Mouse (Mus musculus) neural tube, embryonic 10.5 days (tissue): ENCODE results near the gene Fbrsl1.

ENCODE experiments used
- DNase-seq: peaks from one replicate; pipeline ENCODE4 v3.0.0-alpha.2; 2017; ENCODE audit warnings: low spot score; ENCODE audit errors: extremely low spot score

Fbrsl1 gene

DNA sequence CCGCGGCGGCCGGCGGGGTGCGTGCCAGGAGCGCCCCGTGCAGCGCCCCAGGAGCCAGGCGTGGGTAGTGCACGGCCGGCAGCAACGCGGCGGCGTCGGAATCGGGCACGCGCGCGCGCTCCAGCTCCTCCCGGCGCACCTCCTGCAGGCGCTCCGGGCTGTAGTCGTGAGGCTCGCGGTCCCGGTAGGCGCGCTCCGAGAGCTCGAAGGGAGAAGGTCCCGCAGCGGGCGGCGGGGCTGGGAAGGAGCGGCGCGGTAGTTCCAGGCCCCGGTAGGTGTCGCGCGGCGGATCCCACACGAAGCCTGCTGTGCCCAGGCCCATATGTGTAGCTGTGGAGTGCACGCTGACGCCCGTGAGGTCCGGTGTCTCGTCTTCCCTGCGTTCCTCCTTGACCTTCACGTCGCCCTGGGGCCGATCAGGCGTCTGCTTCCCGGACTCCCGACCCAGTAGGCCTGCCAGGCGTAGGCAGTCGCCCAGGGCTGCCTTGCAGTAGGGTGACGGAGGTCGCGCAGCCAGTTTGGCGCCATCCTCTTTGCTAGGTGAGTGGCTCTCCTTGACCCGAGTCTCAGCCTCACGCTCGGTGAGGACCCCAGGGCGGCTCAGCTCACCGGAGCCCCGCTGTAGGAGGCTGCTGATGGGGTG is 85.0 kb downstream of the Fbrsl1 start:
- peak; percentile 84 for DNase-seq

DNA sequence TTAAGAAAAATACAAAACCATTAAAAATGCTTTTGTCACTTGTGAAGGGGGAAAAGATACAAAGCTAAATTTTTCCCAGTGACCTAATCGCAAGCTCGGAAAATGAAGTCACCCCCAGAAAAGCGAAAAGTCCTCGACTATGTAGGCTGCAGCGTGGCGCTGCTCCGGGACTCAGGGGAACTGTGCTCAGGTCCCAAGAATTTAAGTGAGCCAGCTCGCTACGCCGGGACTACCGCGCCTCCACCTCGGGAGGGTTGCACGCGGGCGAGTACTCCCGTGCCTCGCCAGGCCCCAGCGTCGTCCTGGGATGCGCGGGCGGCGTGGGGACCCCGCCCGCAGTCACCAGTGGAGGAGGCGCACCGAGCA is 85.5 kb downstream of the Fbrsl1 start:
- DNase-seq = no peak

DNA sequence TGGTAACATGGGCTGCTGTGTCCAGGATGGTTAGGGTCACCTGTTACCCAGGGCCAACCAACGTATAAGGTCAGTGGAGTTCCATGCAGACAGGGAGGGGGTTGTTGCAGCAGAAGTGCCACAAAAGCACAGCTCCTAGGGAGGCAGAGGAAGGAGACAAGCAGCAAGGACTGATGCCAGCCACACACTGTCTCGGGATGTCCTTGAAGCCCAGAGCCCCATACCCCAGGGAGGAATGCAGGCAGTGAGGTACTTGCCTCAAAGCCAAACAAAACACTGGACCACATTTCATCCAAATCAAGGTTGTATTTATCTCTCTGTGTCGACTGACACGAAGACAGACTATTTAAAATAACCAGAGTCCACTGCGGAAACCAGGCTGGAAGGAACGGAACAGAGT is 86.8 kb downstream of the Fbrsl1 start:
- DNase-seq = no peak

DNA sequence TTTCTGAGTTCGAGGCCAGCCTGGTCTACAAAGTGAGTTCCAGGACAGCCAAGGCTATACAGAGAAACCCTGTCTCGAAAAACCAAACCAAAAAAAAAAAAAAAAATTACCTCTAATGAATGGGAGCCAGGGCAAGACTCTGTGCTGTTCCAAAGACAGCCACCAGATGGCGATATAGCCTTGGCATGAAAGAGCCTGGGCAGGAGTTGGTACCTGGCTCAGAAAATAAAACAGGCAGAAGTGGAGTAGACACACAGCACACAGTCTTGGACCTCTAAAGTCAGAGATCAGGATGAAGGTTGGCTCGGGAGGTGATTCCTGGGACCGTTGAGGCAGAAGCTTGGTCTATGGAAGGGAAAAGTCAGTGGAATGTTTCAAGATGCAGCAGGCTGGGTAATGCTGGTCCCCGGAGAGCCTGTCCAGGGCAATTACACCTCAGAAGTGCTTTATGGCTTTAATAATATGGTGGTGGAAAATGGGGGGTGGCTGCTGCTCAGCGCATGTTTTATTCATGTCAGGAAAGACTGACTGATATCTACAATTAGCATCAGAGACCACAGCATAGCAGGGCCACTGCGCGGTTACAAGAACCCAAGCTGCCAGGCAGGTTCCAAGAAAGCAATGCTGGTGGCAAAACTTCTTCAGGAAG is 90.6 kb downstream of the Fbrsl1 start:
- DNase-seq = peak; percentile 90

DNA sequence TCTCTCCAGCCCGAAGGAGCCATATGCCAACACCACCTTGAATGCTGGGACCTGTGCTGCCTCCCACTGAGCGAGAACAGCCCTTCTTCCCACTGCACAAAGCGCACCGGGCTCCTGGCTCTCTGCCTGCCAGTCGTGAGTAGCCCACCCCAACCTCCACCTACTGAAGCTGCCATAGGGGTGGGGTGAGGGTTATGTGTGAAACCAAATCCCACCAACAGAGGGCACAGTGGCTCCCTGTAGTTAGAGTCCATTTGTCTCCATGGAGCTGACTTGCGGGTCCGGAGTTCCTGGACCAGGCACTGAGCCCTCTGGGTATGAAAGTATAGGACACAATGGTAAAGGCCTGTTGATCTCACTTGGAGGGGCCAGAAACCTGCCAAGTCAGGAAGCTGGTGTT is 93.6 kb downstream of the Fbrsl1 start:
- DNase-seq = peak; percentile 40

DNA sequence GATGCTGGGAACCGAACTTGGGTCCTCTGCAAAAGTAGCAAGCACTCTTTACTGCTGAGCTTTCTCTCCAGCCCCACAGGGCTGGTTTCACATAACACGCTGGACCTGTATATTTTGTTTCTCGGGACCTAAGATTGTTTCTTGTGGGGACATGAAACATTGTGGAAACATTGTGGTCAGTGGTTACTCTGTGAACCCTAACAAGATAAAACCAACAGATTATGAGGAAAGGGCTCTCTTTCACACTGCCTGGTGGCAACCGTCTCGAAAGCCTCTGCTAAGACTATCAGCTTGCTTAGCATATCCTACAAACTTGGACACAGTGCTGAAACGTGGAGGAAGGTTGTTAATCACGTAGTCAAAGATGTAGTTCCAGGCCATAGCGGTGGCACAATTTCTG is 101.3 kb downstream of the Fbrsl1 start:
- DNase-seq = no peak

DNA sequence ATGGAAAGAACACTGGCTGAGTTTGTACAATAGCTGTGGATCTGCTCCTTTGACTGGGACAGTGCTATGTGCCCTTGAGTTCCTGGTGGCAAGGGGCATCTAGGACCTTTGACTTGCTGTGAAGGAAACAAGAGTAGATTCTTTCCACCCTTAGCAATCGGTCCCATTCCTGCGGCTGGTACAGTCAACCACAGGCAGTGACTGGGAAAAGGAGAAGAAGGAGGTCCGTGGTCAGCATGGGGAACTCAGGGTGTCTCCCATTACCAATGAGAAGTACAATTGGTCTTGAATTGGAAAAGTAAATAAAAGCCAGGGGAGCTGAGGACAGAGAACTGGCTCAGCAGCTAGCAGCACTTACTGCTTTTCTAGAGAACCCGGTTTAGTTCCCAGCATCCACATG is 102.8 kb downstream of the Fbrsl1 start:
- no peak for DNase-seq

DNA sequence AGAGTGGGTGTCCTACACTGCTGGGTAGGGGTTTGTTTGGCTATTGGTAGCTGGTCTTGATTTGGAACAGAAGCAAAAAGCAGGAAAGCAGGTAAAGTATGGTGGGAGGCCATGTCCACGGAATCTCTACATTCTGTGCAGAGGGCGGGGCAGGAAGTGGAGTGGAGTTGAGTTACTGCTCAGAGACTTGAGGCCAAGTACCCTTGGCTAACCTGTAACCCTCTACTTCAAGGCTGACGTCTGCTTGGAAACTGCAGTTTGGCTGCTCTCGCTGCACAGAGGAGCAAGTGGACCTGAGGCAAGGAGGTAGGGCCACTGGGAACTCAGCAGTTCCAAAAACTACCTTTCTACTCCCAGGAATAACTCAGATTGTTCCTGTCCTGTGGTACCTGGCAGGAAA is 103.8 kb downstream of the Fbrsl1 start, which contains the start of gene Lrcol1:
Lrcol1 (plus strand) TSS at position 207 of the 400 bp plus-strand sequence.
- no peak for DNase-seq

DNA sequence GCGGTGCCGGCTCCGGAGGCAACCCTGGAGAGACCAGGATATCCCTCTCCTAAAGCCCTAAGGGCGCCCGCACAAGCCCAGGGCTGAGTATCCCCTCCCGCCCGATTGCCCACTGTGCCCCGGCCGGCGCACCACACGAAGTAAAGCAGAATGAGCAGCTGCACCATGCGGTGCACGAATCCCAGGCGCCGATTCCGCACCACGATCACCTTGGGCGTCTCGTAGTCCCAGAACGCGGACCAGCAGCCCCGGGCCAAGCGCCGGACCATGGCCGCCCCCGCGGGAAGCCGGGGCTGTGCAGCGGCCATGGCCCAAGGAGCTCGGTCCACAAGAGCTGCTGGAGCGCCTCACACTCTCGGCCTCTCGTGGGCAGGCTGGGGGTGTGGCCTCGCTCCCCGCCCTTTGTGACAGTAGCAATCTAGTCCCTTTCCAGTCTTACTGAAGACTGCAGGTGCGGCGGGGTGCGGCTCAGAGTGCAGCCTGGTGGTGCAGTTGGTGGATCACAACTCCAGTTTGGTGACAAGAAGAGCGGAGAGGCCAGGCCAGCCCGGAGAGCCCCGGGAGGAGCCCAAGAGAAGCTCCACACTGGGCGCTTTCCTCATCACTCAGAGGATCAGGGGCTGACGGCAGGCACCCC is 105.5 kb downstream of the Fbrsl1 start, which contains the start of gene P2rx2:
P2rx2 (minus strand) TSS at position 565 of the 637 bp plus-strand sequence.
- peak; percentile 55 for DNase-seq

DNA sequence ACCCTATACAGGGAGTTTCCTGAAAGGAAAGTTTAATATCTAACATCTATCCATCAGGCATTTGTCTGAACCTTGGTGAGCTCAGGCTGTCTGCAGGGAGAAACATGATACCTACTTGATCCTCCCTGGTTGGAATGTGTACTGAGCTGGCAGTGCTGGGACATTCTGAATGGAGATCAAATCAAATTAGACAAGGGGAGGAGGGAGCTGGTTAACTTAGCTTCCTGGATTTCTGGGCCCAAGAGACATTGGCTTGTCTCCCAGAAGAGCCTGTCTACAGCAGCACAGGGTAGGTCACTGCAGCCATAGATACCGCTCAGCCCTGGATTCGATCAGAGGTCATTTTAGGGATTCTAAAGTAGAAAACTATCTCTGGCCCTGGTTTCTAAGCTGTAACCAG is 109.5 kb downstream of the Fbrsl1 start:
- no peak for DNase-seq

DNA sequence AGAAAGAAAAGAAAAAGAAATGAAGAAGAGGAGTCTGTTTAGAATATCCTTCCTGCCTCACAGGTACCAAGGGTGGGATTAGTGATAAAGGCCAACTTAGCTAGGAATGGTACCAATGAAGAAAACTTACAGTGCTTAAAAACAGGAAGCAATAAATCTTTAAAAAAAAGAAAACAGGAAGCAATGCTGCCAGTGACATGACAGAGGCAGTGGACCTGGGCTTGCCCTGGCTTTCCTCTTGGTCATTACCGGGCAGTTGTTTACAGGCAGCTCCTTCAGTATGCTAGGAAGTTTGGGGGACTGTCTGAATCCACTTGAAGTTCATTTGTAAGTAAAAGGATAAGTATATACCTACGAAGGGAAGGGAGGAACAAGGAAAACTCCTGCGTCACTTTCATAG is 117.8 kb downstream of the Fbrsl1 start:
- no peak for DNase-seq

DNA sequence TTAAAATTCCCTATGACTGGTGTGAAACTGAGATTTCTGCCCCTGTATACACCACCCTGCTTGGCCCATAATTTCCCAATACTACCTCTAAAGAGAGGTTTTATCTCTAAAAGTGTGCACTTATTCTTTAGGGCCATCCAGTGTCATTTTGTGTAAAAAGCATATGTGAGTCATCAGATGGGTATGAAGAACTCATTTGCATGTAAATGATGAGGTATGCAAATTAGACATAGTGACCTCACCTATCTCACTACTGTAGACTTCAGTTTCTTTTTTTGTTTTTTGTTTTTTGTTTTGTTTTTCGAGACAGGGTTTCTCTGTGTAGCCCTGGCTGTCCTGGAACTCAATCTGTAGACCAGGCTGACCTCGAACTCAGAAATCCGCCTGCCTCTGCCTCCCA is 135.2 kb downstream of the Fbrsl1 start:
- no peak for DNase-seq
